Mouse (Mus musculus) megakaryocyte progenitor cell, adult 5-6 weeks (primary cell): Measurements from ENCODE around the gene Nrde2. TPM values are rescaled to one million over a fixed set of nuclear protein-coding genes. Genes with fewer than 3 reads are reported as not detected.

Source experiments
- ATAC-seq: replicated peaks from 2 replicates; pipeline ENCODE4 v1.8.0; 2016; ENCODE audit warnings: mild to moderate bottlenecking, moderate TSS enrichment, inconsistent platforms; ENCODE audit not compliant: poor library complexity
- total RNA-seq, 2 experiments: library from RNA; stranded (forward) in 1 of 2; stranded (reverse) in 1 of 2; fragments of 157-497, 149-512 nt in 1 of 2; fragments of 200-1000 nt in 1 of 2; gene quantifications; 2 replicates each; pipeline versions ENCODE4 v1.2.3 to v1.2.4; 2015 to 2017

Nrde2 gene
- total RNA-seq, 2 experiments from 2014 or later, result 6.5 to 24.0 TPM

DNA sequence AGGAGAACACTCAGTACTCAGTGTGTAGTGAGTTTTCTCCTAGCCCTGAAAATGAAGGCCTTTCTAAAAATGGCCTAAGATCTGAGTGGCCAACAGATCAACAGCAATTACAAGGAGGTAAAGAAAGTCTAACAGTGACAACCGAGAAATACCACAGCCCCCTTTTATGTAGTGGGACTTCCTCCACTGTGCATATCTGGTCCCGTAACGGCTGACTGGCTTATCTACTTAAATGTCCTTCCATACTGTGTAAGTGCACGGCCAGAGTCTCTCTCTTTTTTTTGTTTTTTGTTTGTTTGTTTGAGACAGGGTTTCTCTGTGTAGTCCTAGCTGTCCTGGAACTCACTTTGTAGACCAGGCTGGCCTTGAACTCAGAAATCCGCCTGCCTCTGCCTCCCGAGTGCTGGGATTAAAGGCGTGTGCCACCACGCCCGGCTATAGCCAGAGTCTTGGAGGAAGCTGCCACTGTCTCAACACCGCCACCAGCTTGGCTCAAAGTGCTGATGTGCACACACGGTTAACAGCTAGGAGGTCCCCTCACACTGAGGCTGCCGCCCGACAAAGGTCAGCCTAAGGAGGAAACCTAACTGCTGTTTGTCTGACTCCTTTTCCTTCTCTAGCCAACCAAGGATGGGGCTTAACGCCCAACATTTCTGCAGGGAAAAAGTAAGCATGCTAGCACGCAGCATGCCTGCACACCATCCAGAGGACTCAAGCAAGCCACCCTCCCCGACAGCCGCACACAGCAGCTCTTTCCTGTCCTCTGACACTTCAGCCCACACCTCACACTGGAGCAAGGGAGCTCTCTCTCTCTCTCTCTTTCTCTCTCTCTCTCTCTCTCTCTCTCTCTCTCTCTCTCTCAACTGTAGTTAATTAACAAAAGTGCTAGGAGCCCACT is 32.2 kb downstream of the Nrde2 start:
- no peak for ATAC-seq

DNA sequence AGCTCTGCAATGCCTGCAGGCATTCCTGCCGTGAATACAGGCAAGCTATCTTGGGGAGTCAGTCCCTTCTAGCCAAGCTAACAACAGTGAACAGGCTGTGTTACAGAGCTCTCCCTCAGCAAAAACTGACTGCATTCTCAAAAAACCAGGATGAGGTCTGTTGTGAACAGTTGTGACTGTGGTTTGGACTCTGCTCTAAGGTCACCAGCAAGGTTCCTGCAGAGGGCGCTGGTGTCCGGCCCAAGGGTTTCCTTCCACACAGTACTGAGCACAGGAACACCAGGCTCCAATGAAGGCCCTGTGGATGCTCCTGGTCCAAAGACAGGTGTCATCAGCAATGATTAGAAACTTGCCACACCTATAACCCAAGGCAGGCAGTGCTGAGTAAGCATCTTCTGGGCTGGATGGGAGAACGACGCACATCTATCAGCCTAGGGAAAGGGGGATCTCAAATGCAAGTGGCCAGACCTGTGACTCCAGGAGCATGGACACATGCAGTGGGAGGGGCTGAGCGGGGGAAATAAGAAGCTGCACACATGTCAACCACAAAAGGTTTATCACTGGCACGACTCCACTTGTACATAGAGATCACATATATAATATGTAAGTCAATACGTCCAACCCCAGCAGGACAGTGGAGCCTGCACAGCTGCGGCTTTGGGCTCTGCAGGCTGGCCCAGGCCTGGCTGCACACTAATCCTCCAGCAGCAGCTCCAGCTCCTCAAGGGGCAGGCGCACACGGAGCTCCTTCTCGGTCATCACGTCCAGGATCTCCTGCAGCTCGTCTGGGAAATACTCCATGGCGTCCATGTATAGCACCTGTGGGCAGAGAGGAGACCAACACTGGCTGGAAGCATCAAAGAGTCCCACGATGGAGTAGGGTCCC is 34.3 kb downstream of the Nrde2 start:
- peak; percentile 58 for ATAC-seq

- ATAC-seq, result no peak
Observed at GRCm38 (mm10) chr12:100123476-100123875, 36.0 kb downstream of the Nrde2 start.

DNA sequence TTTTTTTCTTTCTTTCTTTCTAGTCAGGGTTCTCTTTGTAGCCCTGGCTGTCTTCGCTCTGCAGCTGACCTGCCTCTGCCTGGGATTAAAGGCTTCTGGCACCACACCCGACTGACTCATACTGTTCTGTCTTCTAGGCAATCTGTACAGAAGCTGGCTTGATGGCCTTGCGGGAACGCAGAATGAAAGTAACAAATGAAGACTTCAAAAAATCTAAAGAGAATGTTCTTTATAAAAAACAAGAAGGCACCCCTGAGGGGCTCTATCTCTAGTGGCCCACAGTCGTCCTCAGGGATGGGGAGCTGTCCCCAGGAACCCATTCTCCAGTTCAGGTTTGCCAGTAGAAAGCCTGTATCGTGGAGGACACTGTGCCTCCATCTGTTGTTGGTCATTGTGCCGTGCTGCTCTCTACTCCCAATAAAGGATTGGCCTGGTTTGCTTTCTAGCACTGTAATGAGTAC is 36.5 kb downstream of the Nrde2 start:
- ATAC-seq, result no peak

DNA sequence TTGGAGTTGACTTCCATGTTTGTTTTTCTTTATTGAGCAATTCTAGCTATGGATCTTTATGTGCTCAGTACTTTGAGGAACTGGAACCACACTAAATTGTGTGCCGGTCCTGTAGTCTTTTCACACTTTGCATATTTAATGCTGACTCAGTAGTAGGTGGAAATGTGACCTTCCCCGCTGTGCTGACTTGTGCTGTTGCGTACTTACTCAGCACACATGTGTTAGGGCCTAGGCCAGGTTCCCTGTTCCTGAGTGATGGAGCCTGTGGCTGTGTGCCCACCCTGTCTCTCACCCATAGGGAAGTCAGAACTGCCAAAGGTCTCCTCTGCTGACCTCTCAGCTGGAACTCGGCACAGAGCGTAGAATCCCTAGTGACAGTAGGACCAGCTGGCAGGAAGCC is 43.5 kb downstream of the Nrde2 start:
- ATAC-seq, result peak; percentile 65

- peak; percentile 81 for ATAC-seq
Observed at GRCm38 (mm10) chr12:100109986-100110696, 49.3 kb downstream of the Nrde2 start, which contains the start of gene Psmc1. Gene Psmc1 (plus strand): TSS chr12:100110154.

GRCm38 (mm10) chr12:100107436-100107835 is 52.0 kb downstream of the Nrde2 start:
- ATAC-seq, result no peak

DNA sequence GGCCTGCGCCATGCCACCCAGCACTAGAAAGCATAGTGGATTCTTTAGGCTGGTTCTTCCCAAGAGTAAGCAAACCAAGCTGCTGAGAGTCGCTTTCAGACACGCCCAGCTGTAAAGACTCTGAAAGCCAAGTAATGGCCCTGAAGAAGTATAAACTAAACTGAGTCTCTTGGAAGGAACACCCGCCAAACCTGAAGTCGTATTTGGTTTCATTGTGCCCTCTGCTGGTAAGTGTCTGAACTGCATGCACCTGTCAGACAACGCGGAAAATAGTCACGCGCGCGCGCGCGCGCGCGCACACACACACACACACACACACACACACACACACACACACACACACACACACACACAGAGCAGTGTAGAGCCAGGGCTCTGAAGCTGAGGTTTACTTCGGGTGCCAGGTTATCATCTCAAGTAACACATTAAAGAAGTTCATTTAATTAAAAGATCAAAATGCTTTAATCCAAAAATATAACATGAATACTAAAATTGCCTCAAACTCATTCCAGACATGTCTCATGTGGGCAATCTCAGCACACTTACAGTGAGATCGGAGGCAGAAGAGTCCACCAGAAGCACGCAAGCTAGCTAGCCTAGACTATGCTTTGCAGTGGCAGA is 53.1 kb downstream of the Nrde2 start:
- peak; percentile 68 for ATAC-seq

DNA sequence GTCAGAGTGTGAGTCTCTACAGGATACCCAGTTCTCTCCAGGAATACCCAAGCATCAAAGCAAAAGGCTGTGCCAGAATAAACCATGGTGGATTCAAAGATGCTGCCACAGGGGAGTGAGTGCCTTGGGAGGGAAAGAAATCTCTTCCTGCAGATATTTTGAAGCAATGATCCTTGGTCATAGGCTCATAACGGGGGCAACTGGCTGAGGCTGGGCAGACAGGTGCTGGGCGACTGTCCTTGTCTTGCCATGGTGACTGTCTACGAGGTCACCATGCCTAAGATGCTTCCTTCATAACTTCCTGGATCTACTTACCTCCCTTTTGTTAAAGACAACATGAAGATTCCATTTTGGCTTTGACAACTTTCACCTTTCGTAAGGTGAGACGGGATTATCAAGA is 54.9 kb downstream of the Nrde2 start:
- no peak for ATAC-seq

DNA sequence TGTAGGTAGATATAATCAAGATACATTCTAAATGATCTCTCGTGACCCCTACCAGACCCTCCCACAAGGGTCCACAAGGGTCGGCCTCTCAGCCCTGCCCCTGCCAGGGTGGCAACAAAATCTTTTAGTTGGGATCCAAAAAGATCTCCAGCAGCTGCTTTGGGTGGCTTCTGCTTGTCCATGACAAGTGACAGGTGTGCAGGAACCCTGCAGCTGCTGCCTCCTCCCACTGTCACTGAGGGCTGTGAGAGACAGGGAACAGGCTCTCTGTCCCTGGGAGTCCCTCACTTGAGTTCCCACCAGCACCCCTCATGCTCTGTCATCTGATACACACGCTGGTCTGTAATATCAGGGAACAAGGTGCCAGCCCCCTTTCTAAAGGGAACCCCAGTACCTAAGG is 57.8 kb downstream of the Nrde2 start:
- ATAC-seq, result no peak

DNA sequence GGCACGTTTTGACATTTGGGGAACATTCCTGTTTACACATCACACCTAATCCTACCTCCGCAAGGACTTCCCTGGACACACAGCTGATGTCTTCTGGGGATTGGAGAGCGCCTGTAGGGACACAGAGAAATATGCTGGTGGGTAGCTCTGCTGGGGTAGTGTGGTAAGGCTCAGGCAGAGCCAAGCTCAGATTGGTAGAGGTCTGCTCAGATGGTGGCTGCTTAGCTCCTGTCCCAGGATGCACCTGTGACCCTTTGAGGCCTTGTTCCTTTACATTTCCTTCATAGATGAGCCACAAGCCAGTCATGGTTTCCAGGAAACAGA is 58.8 kb downstream of the Nrde2 start:
- ATAC-seq, result no peak

GRCm38 (mm10) chr12:100099971-100100706 is 59.3 kb downstream of the Nrde2 start:
- no peak for ATAC-seq

- ATAC-seq, result no peak
Observed at GRCm38 (mm10) chr12:100093046-100093445, 66.4 kb downstream of the Nrde2 start.

- no peak for ATAC-seq
Observed at GRCm38 (mm10) chr12:100090750-100091149, 68.7 kb downstream of the Nrde2 start.

DNA sequence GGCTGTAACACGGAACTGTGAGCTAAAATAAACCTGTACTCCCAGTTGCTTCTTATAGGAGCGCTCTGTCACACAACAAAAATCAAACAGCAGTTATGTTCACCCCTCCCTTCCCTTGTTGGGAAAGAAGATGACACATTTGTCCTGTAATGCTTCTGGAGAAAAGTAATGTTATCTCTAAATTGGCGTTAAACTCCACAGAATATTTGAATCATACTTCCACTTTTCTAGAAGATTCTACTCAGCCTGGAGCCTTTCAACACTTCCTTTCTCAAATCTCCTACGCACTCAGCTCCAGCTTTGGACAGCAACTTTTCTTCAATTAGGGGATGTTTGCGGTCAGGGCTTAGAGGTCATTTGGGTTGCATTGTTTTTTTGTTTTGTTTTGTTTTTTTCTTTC is 70.2 kb downstream of the Nrde2 start:
- peak; percentile 85 for ATAC-seq

DNA sequence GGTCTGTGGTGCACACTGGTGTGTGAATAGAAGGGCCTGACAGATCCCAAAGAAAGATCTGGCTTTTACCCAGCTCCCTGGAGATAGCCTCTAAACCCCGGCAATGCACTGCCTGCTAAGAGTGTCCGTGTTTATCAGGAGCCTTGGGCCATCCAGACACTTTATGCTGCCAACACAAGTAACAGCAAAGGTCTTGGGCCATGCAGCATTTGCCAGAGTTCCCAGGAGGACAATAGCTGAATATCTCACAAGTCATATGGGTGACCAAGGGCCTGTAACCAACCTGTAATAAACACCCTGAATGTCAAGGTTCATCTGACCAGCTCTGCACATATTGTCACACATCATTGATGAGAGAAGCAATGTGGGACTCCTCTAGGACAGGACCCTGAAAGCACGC is 71.4 kb downstream of the Nrde2 start:
- ATAC-seq, result no peak

GRCm38 (mm10) chr12:100079636-100080286 is 79.7 kb downstream of the Nrde2 start:
- no peak for ATAC-seq

DNA sequence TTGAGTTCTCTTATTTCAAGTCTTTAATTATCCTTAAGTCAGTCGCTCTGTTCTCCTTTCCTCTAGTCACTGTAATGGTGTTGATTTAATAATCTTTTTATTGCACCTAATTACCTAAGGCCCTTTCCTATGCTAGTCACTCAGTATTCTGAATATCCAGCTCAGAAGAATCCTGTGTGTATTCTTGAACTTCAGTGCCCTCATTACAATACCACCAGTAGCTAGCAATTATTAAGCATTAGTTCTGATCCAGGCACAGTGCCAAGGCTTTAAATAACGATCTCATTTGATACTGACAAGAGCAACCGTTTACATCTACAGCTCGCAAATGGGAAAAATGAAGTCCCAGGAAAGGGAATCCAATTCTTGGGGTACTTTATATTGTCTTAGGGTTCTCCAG is 83.7 kb downstream of the Nrde2 start:
- no peak for ATAC-seq
